Mouse (Mus musculus) layer of hippocampus, postnatal 25 days (tissue): Measurements from ENCODE around the gene Ccdc162. TPM values are rescaled to one million over a fixed set of nuclear protein-coding genes. Genes with fewer than 3 reads are reported as not detected.

Experiments used
- DNase-seq, 2 experiments: peaks; one replicate each; pipeline ENCODE4 v3.0.0; 2022; ENCODE audit warnings: mixed read lengths in 2 of 2, low spot score in 1 of 2; ENCODE audit errors: extremely low spot score in 1 of 2
- total RNA-seq, 2 experiments: library from RNA; stranded (reverse); gene quantifications; 2 replicates each; pipeline ENCODE4 v1.2.3; 2021

Gene Ccdc162
- total RNA-seq, 2 experiments from 2014 or later = 1.1 to 1.2 TPM

DNA sequence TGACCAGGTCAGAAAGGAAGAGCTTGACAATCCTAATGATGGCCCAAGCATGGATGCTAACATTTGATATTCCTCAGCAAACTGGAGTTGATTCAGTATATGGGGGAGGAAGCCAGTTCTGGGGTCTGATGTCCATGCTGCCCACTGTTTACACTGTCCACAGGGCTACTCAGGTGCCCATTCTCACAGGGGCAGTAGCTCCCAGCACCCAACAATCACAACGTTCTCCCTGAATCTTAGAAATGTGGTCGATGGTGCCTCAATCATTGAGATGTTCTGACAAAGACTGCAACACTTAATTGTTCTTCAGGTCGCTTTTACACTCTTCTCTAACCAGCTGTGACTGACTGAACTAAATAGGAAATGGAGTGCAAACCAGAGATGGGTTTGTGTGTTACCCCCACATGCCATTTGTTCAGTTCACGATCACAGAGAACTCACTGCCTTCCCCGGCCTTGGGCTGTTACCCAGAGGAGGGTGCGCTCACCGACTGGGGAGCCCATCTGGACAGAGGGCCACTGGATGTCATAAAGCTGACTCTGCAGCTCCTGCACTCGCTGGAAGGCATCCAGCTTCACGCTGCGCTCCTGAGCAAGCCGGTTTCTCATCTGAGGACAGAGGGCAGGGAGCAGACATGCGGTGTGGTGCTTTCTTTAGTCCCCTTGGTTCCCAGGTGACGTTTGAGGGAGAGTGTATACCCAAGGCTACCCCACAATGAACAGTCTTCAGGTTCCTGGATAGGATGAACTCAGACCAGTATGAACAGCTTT is 169.9 kb downstream of the Ccdc162 start:
- DNase-seq = no peak

- no peak for DNase-seq
These were observed 171.1 kb downstream of the Ccdc162 start for GRCm38 (mm10) chr10:41545224-41545755.

DNA sequence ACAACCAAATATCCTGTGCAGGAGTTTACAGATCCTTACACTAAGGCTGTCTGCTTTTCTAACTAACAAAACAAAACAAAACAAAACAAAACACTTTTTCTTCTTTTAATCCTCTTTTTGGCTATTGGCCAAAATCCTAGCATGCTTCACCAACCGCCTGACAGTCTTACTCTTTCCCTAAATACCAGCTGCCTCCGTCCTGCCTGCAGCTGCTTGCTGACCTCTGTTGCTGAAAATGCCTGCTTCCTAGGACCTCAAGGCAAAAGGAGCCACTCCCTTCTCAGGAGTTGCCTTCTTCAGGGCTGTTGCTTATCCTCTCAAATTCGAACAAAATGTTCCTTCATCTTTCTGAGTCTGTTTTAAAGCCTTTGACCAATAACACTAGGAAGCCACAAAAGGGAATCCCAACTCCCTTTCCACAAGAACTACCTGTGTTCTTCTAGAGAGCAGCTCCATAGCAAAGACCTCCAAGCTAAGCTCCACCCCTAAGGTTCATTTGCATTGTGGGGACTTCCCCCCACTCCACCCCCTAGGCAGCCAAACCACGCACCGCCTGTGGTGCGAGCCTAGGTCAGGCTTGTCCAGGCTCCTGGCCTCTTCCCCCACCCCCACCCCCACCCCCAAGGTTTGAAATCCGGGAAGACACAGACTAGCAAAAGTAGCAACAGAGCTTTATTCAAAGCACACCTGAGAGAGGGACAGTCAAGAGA is 171.8 kb downstream of the Ccdc162 start:
- no peak for DNase-seq

GRCm38 (mm10) chr10:41543844-41544243 is 172.6 kb downstream of the Ccdc162 start:
- no peak for DNase-seq

DNA sequence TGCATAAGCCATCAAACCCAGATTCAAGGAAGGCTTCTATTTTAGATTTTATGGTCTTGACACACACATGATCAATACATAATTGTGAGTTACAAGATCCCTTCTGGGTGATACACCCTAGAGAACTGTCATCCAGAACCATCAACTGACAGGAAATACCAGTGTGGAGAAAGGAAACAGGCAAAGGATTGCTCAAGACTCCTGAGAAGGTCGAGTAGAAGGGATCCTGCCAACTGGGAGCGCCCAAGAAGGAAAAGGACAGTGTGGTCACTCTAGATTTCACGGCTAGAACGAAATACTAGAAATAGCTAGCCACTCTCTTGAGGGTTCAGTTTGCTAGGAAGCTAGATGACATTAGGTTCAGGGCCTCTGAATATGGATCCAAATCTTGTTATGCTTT is 173.0 kb downstream of the Ccdc162 start:
- DNase-seq = no peak

GRCm38 (mm10) chr10:41542057-41542456 is 174.4 kb downstream of the Ccdc162 start:
- no peak for DNase-seq

DNA sequence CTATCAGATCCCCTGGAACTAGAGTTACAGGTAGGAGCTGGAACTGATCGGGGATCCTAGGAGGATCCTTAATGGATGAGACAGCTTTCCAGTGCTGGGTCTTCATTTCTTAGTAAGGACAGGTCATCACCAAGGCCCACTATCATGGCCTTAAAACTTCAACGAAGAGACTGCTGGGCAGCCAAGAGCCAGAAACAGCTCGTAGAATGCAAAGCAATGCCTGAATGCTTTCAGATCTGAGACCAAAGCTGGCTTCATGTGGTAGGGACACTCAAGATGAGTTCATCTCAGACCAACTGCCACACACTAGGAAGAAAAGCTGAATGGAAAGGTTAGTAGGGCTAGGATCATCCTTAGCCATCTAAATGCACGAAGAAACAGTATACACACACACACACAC is 177.4 kb downstream of the Ccdc162 start:
- no peak for DNase-seq

GRCm38 (mm10) chr10:41537983-41538330 is 178.5 kb downstream of the Ccdc162 start:
- DNase-seq = no peak

GRCm38 (mm10) chr10:41537226-41537982 is 179.0 kb downstream of the Ccdc162 start:
- no peak for DNase-seq

DNA sequence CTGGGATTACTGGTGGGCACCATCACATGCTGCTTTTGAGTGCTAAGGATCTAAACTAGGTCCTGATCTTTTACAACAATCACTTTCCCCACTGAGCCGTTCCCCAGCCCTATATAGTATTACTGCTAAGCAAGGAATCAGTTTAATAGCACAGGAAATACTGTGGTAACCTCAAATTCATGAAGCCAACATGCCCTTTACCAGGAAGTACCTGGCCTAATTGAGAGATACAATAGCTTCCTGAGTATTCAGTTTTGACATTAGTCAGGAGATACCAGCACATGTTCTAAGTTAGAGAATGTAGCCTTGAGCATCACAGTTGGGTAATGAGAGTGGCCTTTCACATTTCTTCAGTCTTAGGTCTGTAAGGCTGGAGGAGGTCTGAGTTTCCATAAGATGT is 179.7 kb downstream of the Ccdc162 start:
- no peak for DNase-seq

DNA sequence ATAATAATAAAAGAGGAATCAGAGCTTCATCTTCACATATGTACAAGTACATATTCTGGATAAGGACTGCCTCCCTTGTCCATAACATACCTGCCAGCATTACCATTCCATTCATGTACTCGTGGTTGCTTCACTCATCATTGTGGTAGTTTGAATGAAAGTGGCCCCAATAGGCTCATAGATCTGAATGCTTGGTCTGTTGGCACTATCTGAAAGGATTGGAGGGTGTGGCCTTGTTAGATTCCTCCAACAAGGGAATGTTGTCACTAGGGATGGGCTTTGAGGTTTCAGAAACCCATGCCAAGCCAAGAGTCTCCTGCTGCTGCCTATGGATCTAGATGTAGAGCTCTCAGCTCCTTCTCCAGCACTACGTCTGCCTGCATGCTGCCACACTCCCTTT is 180.4 kb downstream of the Ccdc162 start:
- DNase-seq = no peak

DNA sequence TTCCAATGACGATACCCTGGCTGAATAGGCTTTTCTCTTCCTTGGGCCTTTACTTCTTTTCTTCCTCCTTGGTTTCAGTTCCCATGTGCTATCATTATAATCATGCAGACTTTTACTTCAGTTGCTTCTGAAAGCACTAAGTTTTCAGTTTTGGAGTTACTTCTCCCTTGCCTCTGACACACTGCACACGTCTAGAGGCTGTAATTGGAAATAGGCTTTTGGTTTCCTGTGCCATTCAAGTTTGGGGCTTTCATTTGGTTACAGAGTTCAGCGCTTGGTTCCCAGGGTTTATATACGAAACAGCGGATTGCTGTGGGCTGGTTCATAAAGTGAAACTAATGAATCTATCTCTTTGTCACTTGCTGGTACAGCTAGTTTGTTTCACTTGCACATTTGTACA is 186.5 kb downstream of the Ccdc162 start:
- no peak for DNase-seq

DNA sequence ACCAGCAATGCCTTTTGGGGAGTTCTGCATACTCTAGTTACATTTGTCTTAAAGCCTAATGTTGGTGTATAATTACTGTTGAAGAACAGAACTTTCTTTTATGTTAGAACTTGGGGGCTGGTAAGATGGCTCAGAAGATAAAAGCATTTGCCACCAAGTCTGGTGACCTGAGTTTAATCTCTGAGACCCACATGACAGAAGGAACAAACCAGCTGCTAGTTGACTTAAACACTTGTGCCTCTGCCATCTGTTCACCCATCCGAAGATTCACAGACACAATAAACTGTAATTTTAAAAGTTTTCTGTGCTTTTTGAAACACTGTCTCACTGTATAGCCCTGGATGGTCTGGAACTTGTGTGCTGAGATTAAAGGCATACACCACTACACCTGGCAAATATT is 190.7 kb downstream of the Ccdc162 start:
- no peak for DNase-seq

DNA sequence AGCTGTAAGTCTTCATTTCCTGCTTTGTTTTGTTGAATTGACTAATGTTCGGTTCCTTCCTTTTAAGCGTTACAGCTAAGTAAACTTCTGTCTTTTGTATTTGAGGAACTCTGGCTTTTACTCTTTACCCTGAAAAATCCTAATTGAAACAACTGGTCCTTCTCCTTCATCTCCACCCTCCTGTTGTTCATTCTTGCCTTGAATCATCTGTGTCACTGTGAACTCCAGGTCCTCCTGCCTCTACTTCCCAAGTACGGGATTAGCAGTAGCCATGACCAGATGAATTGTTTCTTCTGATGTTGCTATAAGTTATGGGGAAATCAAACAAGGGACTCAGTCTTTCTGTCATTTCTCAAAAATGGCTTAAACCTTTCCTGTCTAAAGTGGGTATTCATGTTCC is 193.0 kb downstream of the Ccdc162 start:
- DNase-seq = no peak

DNA sequence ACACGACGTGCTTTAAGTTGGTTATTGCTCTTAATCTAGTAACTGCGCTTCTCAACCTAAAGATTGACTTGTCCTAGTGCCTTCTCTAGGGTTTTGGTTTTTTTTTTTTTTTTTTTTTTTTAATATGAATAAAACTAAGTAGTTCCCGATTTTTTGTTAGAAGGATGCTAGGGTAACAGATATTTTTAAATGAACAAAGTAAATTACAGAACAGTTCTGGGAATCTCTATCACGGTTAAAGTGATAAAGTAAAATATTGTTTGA is 196.1 kb downstream of the Ccdc162 start:
- no peak for DNase-seq

DNA sequence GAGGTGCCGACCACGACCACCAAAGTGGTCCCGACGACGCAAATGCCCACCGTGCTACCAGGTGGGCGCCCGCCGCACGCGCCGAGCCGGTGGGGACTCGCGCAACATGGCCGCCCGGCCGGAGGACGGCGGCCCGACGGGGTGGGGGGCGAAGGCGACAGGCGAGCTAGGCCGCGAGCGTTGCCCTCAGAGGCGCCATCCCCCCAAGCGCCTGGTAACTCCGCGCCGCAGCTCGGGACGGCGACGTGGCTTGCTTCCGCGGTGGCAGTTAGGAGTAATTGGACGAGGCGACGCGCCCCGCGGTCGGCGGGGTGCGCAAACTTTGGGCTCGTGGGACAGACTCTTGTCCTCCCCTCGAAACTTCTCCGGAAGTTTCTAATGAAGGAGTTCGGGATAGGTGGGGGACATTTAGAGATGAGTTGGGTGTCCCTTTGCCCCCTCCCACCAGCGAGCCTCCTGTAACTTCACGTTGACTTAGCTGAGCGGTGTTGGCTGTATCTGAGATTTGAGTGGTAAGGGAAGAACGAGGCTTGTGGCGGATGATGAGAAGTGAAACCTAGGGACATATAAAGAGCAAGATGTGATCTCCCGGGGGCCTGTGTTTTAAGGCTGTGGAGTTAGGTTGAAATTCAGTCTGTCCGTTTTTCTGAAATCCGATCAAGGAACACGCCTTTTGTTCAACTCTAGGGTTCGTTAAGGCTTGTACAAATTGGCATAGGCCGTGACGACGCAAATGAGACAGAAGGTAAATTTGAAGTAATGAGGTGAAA is 196.6 kb downstream of the Ccdc162 start:
- DNase-seq = peak in 1 of 2 experiments; percentile 40

DNA sequence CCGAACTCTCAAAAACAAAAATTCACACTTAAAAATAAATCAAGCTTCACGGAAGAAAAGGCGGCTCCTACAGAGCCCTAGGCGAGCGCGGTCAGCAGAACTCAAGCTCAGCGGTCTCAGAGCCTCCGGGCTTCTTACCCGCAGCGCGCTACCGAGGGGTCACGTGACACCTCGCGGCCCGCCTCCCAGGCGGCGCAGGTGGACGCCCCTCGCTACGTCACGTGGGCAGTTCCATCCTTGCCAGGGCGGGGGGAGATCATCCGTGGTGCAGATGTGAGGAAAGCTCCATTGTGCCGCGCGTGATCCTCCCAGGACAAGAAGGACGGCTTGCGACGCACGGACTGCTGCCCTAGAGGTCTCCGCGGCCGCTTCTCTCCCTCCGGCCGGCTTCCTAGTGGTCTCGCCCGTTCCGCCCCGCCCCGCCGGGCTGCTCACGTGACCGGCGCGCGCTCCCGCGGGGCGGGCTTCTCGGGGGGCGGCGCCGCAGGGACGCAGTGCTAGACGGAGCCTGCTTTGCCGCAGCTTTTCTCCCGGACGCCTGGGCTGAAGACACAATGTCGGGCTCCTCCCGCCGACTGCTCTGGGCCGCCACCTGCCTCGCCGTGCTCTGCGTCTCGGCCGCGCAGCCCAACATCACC is 197.3 kb downstream of the Ccdc162 start, which contains the start of gene Cd164:
Gene Cd164 (plus strand): TSS at position 434 of the 638 bp plus-strand sequence.
- peak; percentile 84 to 91 for DNase-seq

DNA sequence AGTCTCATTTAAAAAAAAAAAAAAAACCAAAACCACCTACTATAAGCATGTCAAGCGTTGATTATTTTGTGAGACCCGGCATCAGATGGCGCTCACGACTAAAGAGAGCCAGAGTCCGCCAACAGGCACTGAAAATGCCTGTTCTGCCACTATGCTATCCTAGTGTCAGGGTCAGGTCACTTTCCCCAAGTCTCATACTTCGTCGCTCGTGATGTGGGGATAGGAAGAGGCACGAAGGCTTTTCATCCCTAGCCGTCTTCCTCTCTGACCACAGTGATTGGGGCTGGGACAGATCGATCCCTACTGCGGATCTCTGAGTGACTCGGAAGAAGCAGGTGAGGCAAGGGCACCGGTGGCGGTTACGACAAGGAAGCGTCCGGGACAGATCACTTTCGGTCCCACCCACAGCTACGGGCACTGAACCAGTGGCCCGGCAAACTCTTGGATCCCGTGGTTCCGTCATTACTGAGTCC is 197.9 kb downstream of the Ccdc162 start:
- DNase-seq = peak in 1 of 2 experiments; percentile 45

DNA sequence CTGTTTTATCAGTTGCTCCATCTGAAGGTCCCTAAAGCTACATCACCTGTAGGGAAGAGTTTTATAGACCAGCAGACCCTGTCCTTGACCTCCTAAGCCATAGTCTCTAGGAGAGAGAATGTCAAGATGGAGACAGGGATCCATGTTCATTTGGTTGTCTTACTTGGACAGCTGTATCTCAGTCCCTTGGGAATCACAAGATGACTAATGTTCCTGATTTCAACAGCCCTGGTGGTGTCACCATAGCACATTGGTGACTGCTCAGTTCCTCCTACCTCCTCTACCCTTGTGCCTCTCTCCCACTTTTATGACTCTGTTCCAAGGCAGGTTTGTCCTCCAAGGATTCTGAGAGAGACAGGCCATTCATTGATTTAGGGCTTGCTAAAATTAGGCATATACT is 201.5 kb downstream of the Ccdc162 start:
- DNase-seq = no peak

DNA sequence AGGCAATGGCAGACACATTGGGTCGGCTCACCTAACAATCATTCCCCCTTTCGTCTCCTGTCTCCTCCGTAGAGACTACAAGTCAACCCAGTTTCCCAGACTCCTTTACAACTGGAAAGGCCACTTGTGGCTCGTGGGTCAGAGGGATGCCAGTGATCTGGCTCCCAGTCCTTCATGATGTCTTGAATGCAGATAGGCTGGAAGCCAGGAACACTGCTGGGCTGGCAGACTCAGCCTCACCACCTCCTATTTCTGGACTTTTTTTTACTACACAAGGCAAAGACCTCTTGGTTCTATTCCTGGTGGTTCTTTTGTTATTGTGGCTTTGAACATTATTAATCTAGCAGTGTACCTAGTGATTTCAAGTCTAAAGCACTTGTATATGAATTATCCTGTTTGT is 202.1 kb downstream of the Ccdc162 start:
- DNase-seq = no peak
